In the genomic region with DNA sequence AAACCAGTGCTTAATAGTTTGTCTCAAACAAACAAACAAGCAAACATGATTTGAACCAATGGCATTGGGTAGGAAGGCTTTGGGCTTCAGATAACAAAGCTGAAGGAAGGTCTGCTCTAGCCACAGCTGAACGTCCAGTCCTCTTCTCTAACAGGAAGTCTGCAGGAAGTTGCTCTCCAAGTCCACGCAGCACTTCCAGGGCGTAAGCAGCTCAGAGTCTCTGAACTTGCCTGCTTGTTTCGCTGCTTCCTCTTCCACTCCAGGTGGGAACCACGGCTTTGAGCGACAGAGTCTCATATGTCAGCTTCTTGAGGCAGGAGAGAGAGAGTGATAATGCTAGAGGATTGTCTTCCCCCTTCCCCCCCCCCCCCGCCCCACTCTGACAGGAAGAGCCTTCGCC, we compare ENCODE assay signal across 16 mouse cellular contexts.
DNase-seq lines count a peak whose midpoint lies in the region; ATAC-seq lines count a peak whose summit lies in the region.
"Had no signal": no experiment of that assay in that cellular context is flagged by ENCODE, and none has a peak within 500 bp of the region (broad histone marks: within the 10 kb centered on the region; RNA-seq: fewer than 3 reads in every experiment).

No protein-coding gene starts in this region.

- peak overlapping the region; percentile 43 for H3K4me2 ChIP-seq in liver, embryonic 11.5 days
- H3K4me2 ChIP-seq: embryonic facial prominence, embryonic 12.5 days; midbrain, embryonic 15.5 days had no signal

- peak; percentile 91 for DNase-seq in heart, adult 11 months
- DNase-seq in heart, postnatal 36 days: no peak
- DNase-seq in liver, embryonic 11.5 days (ENCODE audit: low spot score): no peak
- DNase-seq in liver: no peak
- DNase-seq in urinary bladder, postnatal 36 days (ENCODE audit: low spot score in 2 of 2): no peak
- no peak for DNase-seq in B cell, adult 2 months
- DNase-seq: adrenal gland, postnatal 14 days; cerebellum, postnatal 25 days; kidney, postnatal 10 days; layer of hippocampus, adult 9-11 months; thymus, postnatal 14 days had no signal

- no peak overlapping the region for H3K27ac ChIP-seq in liver, embryonic 11.5 days (ENCODE audit: low read depth, low read length)
- H3K27ac ChIP-seq: embryonic facial prominence, embryonic 12.5 days; midbrain, embryonic 15.5 days had no signal

- H3K9ac ChIP-seq in liver, embryonic 11.5 days (ENCODE audit: low read depth, low read length): no peak overlapping the region
- H3K9ac ChIP-seq: embryonic facial prominence, embryonic 12.5 days; midbrain, embryonic 15.5 days had no signal

- no peaks in the 10 kb centered on the region for H3K36me3 ChIP-seq in liver, embryonic 11.5 days (ENCODE audit: control insufficient read depth, insufficient read depth, low read length)
- H3K36me3 ChIP-seq in megakaryocyte, embryonic 14.5 days (replicated peaks; ENCODE audit: low read length): no peaks in the 10 kb centered on the region
- H3K36me3 ChIP-seq: embryonic facial prominence, embryonic 12.5 days; G1E; midbrain, embryonic 15.5 days had no signal

- ATAC-seq in liver, embryonic 11.5 days (replicated peaks; ENCODE audit: low FRiP score): no peak
- ATAC-seq in common myeloid progenitor, adult 5-6 weeks (replicated peaks; ENCODE audit: low read depth, poor library complexity, severe bottlenecking): peak; percentile 51
- ATAC-seq: midbrain, embryonic 15.5 days had no signal

- WGBS in liver, embryonic 11.5 days: 33% methylated on average over 7 of the region's 8 CpGs

- no peaks in the 10 kb centered on the region for H3K9me3 ChIP-seq in liver, embryonic 11.5 days (ENCODE audit: control insufficient read depth, low read length)
- peaks cover 3% of the 10 kb centered on the region; the same call in 1 of the 2 replicates for H3K9me3 ChIP-seq in megakaryocyte, embryonic 14.5 days
- H3K9me3 ChIP-seq: embryonic facial prominence, embryonic 12.5 days; midbrain, embryonic 15.5 days had no signal

- 0 out of 2 replicates have a peak overlapping the region, but pooled peaks have one; percentile 12 for H3K4me3 ChIP-seq in liver, embryonic 11.5 days (ENCODE audit: low read depth, low read length)
- H3K4me3 ChIP-seq in megakaryocyte, embryonic 14.5 days (replicated peaks): peak overlapping the region; percentile 77
- H3K4me3 ChIP-seq: embryonic facial prominence, embryonic 12.5 days; midbrain, embryonic 15.5 days had no signal

- intact Hi-C loops in heart, postnatal 36 days (cut with DNase I): no loop called here

- H3K4me1 ChIP-seq in liver, embryonic 11.5 days (replicated peaks; ENCODE audit: control insufficient read depth, insufficient read depth, low read length): no peaks in the 10 kb centered on the region
- peaks cover 11% of the 10 kb centered on the region for H3K4me1 ChIP-seq in megakaryocyte, embryonic 14.5 days
- H3K4me1 ChIP-seq: embryonic facial prominence, embryonic 12.5 days had no signal

- no peaks in the 10 kb centered on the region for H3K27me3 ChIP-seq in liver, embryonic 11.5 days (replicated peaks; ENCODE audit: control insufficient read depth, insufficient read depth, low read length)
- H3K27me3 ChIP-seq in megakaryocyte, embryonic 14.5 days (replicated peaks): peaks cover 2% of the 10 kb centered on the region
- H3K27me3 ChIP-seq: embryonic facial prominence, embryonic 12.5 days; midbrain, embryonic 15.5 days had no signal
